Mouse (Mus musculus): ENCODE measurements around the gene Ppp1r37.
A peak's percentile ranks its signal among the peaks of the same experiment; 100 is the strongest.

The Ppp1r37 gene

DNA sequence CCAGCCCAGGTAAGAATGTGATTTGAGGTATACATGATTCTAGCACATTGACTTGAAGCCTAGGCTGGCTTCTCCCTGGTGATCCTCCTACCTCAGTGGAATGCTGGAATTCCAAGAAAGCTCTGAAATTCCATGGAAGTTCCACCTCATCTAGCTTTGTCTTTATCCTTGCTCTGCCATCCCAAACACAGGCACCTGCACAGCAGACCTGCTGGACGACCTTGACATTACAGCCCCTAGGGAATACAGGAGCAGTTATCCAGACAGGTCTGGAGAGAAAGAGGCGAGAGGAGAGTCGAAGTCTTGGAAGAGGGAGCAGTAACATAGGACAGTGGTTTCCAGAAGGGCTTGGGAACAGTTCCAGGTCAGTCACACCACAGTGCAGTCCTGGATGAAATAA, 6.8 kb upstream of the Ppp1r37 start:
- no peak for DNase-seq (ENCODE audit: low spot score)

DNA sequence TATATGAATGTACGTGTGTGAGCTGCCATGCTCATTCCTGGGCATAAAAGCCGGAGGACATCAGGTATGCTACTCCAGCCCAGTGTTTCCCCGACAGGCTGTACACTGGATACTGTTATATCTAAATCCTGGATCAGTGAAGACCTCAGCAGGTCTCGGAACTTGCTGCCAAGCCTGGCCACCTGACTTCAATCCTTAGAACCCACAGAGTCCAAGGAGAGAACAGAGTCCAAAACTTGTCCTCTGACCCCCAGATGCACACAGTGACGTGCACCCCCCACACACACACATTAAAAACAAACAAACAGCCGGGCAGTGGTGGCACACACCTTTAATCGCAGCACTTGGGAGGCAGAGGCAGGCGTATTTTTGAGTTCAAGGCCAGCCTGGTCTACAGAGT, 4.5 kb upstream of the Ppp1r37 start:
- DNase-seq (ENCODE audit: low spot score), result no peak

DNA sequence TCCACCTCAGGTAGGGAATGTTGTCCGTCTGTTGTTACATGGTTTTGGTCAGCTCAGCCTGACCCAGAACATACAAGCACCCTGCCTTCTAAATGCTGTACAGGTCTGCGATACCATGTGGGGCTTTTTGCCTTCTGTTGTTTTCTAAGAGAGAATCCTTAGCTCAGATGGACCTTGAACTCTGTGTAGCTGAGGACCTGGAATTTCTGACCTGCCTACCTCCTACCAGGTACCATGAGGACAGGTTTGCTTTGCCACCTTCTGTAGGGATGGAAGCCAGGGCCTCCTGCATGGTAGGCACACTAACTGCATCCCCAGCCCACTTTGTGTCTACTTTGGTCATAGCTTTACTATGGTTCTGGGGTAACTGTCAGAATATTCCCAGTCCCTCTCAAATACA, 2.9 kb upstream of the Ppp1r37 start:
- no peak for DNase-seq (ENCODE audit: low spot score)

DNA sequence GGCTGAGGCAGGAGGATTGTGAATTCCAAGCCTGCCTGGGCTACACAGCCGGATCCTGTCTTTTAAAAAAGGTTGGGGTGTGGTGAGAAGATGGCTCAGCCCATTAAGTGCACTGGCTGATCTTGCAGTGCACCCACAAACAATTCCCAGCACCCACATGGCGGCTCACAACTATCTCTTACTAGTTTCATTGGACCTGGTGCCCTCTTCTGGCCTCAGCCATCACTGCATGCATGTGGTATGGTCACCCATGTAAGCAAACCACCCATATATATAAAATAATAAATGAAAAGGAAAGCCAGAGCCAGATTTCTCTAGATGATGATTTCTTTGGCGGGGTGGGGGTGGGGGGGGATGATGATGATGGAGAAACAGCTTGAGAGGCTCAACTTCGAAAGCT, 1.6 kb upstream of the Ppp1r37 start:
- no peak for DNase-seq (ENCODE audit: low spot score)

DNA sequence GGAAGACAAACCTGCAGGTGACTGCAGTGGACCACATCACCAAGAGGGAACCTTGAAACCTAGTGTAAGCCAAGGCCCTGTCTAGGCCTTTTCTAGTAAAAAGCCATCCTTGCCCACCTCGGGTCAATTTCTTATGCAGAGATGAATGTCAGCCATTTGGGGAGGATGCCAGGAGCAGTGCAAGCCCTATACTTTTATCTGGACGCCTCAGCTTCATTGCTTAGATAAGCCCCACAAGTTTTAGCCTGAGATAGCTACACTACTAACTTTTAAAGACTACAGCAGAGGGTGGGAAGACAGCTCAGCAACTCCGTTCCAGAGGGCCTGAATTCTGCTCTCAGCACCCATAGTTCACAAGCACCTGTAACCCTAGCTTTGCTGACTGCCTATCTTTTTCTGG, 1.0 kb upstream of the Ppp1r37 start:
- DNase-seq (ENCODE audit: low spot score), result no peak

DNA sequence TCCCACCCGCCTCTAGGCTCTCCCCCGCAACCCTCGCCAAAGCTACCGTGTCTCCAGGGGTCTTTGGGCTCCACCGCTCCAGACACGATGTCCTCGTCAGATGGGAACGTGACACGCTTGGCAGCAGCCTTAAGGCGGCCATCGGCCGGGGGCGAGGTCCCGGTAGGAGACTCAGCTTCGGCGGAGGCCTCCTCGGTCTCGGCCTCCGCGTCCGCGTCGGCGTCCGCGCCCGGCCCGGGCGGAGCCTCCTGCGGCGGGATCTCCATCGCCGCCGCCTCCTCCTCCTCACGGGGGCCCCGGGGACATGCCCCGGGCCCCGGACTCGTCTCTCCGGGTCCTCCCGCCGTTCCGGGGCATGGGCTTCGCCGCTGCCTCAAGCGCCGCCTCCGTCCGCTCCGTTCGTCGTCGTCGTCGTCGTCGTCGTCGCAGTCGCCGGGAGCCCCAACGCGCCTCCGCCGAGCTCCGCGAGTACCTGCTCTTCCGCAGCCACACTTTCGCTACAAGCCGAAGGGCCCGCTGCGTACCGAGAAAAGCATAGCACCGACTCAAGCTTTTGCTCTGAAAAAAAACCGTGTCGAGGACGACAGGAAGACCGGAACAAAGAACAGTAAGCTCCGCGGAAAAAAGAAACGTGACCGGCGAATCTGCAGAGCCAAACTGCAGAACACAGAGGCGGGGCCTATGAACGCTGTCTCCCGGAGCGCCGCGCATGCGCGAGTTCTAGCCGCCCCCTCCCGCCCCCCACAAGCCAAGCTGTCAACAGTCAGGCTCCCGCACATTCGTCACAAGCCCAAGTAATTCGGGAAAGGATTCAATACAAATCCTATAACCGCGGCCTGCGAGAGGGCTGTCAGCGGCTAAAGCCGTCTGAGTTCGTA, 872 bp downstream of the Ppp1r37 start:
- peak; percentile 87 for DNase-seq (ENCODE audit: low spot score)

DNA sequence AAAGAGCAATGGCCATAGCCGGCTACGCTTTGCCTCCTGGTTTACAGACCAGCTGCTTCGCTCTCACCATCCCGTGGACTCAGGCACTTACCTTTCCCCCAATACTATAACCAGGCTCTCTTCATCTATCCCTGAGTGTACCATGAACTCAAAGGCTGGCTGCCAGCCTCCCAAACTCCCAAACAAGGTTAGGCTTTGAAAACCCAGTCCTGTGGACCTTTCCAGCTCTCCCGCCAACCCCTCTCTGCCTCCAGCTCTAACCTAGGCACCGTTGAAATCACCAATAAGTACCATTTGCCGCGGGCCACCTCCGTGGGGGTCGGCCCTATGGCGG, 1.5 kb downstream of the Ppp1r37 start:
- no peak for DNase-seq (ENCODE audit: low spot score)

DNA sequence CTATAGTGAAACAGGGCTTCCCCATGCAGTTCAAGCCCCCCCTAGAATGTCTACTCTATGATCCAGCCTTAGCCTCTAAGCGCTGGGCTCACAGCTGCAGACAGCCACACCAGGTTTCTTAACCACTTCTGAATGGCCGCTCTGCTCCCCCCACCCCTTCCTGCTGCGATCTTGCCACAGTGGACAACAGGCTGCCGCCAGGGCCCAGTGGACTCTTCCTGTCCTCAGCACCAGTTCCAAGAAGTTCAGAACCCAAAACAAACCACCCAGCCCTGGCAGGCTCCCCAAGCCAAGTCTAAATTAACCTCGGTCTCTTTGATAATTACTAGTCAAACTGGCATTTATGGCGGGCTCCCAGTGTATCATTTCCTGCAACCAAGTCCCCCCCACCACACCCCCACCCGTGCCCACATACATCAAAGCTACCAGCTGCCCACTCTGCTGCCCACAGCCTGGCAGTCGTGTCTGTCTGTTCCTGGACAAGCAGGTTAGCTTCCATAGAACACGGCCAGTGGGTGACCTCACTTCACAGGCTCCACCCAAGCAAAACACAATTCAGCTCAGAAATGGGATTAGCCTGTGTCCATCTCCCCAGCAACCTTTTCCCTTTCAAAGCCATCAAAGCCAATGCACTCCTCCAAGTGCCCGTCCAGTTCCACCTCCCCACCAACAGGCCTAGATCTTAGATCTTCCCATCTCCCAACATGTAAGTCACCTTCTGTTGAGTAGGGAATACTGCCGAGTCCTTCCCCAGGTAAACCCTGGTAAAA, 2.2 kb downstream of the Ppp1r37 start:
- no peak for DNase-seq (ENCODE audit: low spot score)

DNA sequence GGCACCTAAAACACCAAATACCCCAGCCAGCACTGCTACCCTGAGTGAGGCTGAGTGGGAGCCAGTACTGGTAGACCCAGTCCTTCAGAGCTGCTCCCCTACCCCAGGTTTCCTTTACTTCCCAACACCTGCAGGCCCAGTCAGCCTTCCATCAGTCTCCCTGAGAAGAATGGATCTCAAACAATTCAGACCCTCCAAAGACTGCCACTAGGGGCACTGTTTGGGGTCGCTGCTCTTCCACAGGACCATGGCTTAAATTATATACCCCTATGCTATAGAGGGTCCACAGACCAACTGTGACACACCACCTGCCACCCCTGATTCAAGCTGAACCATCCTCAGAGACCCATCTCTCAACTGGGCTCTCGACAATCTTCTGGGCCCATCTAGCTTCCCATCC, 3.9 kb downstream of the Ppp1r37 start:
- DNase-seq (ENCODE audit: low spot score), result no peak

DNA sequence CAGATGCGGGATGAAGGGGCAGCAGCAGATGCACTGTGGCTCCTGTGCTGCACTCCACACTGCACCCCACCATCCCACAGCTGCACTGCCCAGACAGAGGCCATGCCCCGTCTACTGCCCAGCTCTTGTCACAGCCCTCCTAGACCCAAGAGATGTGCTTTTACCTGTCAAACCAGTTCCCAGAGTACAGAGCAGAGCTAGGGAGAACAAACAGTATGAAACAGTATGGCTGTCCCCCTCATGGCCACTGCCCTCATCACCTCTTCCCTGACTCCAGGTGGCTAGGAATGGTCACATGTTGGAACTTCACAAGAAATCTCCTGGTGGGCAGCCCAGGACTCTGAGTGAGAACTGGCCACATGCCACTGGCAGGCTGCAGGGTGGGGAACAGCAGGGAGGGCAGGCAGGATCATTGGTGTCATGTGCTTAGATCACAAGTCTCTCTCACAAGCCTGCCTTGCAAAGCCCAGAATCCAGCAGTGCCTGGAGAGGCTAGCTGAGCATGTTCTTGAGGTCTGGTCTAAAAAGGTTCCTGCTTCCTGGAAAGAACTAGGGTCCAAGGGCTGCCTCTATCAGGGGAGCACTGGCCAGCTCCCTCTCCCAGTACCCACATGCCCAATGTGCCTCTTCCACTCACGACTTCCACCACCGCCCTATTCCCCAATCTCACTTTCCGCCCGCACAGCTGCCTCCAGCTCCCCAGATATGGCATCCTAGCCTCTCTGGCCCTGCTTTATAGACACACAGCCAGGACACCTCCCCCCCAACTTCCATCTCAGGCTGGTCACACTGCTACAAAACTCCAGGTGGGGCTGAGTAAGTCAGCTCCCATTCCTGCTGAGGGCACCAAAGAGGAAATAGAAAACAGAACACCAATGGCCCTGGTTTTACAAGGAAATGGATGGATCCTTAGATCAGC, 4.6 kb downstream of the Ppp1r37 start:
- no peak for DNase-seq (ENCODE audit: low spot score)

DNA sequence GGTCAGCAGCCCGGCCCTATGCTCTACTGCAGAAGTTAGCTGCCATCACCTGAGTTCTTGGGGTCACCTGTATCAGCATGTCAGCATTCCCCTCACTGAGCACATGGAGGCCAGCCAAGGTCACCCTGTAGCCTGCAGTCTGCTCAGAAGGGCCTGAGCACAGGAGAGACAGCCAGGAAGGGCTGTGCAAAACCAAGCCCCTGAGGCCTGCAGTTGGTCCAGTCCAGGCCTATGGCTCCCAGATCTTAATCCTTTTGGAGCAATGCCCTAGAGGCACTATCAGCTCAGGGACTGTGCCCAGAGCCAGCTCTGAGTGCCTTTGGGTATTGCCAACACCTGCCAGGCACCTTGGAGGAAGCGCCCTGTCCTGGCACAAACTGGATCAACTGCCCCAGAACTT, 5.8 kb downstream of the Ppp1r37 start:
- DNase-seq (ENCODE audit: low spot score), result no peak

DNA sequence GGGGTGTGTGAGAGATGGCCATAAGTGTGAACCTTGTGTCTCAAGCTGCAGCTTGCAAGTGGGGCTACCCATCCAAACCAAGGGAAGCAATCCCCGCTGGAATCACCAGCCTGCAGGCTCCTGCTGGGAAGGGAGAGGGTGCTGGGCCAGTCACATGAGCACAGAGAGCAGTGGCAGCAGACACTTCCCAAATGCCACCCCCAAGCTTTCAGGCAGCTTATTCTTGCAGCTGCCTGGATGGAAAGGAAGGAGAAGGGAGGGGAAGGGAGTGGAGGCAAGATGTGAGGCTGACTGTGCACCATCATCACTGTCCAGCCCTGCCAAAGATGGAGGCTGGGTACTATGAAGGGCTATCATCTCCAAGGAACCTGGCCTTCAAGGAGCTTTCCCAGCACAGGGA, 8.7 kb downstream of the Ppp1r37 start:
- no peak for DNase-seq (ENCODE audit: low spot score)

DNA sequence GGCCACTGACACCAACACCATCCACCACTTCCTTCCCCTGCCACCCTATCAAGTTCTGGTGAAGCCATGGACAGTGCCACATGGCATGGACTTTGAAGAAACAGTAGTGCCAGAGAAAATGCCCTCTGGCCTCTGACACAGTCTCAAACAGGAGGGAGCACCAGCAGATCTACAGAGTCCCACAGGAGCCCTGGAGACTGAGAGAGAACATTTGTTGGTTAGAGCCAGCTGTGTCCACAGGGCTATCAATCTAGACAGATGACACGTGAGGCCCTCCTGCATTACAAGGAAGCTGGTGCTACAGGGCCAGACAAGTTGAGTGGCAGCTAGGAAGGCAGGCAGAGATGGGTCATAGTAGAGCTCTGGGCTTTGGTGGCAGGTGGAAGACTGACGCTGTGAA, 10.4 kb downstream of the Ppp1r37 start:
- DNase-seq (ENCODE audit: low spot score), result no peak

DNA sequence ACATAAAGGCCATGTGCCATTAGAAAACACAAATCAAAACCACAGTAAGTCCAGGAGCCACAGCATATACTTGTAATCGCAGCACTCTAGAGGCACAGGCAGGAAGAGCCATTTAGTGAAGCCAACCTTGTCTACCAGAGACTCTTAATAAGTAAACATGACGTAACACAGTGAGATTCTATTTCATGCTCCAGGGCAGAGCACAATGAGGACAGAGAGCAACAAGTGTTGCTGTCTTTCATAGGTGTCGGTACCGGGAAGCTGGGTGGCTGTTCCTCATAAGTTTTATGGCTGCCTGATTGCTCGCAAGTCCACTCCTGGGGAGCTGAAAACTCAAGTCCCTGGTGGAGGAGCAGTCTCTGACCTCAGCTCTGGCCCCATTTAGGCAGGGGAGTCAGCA, 11.2 kb downstream of the Ppp1r37 start:
- DNase-seq (ENCODE audit: low spot score), result no peak

DNA sequence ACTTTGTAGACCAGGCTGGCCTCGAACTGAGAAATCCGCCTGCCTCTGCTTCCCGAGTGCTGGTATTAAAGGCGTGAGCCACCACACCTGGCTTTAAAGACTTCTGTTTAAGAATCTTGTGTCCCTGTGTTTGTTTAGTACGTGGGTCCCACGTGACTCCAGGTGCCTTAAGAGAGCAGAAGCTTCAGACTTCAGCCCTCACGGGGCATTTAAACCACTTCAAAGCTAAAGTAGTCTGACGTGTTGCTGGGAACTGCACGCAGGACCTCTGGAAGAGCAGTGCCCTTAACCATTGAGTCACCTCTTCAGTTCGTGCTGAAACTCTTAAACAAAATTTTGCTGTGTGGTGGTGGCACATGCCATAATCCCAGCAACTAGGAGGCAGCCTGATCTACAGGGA, 13.5 kb downstream of the Ppp1r37 start:
- DNase-seq (ENCODE audit: low spot score), result no peak

DNA sequence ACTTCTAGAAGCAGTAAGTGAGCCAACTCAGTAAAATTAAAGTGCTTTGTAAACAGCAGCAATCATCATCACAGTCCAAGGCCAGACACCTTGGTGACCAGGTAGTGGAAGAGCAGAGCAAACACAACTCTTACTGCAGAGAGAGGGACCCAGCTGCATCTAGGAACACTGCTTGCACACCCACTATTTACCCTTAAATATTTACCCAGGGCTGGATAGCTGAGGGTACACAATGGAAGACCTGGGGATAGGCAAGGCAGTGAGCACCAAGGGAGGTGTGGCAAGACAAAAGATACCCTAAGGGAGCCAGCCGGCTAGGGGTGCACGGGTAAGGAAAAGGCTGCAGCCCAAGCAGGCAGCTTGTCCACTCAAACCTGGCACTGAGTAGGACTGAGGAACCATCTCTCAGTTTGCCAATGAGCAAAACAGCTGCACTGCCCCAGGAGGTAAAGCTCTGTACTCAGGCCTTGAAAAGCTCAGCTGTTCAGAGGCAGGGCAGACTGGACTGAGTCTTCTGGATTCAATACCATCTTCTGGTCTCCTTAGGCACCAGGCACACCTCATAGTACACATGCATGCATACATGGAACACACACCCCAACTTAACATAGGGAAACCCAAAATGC, 15.4 kb downstream of the Ppp1r37 start:
- no peak for DNase-seq (ENCODE audit: low spot score)

DNA sequence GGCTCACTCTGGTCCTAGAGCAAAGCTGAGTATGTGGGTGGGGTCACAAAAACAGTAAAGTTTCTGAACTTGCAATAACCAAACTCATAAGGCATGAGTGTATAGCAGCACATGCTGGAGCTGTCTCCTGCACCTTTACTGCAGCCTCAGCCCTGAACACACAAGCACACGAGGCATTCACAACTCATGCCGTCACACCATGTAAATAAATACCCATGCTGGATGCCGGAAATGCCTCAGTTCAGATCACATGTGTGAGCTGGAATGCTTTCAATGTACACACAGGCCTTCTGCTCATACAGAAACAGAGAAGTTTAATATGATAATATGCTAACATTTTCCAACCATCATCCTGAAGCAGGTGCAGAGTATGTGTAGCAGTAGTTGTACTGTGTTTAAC, 16.9 kb downstream of the Ppp1r37 start:
- DNase-seq (ENCODE audit: low spot score), result no peak

DNA sequence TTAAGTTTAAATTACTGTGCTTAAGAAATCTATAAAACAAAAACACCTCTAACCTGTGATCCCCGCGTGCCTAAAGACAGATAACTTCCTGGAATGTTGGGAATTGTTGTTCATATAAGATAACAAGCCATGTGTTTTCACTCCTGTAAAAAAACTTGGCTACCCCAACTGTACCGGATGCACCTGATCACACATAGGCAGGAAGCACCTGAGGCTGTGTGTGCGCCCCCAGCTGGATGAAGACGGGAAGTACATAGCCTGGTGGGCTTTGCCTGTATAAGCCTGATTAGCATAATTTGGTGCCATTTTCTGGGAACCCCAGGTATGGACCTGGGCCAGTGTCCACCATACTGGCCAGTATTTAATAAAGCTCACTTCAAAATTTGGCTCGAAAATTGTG, 19.3 kb downstream of the Ppp1r37 start:
- DNase-seq (ENCODE audit: low spot score), result no peak

DNA sequence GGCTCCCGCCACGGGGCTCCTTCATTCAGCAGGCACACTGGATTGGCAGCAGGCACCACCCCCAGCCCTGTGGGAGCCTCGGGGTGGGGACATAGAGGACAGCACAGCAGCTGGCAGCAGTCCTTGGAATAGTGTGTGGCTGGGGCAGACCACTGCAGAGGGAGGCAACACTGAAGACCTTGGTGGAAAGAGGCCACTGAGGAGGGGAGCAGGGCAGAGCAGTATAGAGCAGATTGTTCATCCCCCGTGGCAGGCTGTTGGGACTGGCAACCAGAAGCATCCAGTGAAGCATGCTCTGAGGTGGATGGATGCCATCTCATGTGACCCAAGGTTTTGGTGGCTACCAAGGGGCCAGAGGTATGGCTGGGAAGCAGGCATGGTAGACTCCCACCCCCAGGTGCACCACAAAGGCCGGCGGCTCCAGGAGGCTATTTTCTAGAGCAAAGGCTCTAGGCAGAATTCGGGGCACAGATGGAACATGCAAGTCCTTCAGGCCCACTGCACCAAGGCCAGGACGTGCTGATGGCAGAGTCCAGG, 20.7 kb downstream of the Ppp1r37 start:
- peak; percentile 46 for DNase-seq (ENCODE audit: low spot score)

DNA sequence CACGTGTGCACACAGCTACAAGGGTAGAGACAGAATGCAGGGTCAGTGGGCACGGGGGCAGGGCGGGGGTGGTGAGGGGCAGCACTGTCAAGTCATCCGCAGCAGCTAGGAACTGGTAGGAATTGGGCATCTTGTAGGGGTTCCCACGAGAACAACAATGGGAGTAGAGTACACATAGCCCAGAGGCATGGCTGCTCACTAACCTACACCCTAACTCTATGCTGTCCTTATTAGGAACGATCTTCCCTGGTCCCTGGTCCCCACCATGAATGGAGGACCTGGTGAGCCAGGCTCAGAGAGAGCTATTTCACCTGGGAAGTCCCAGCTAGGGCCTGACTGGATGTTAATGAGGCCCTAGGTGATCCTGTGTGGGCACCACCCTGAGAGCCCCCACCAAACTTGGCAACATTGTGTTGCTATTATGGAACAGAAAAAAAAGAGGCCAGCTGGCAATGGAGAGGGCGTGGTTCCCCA, 21.2 kb downstream of the Ppp1r37 start:
- no peak for DNase-seq (ENCODE audit: low spot score)

DNA sequence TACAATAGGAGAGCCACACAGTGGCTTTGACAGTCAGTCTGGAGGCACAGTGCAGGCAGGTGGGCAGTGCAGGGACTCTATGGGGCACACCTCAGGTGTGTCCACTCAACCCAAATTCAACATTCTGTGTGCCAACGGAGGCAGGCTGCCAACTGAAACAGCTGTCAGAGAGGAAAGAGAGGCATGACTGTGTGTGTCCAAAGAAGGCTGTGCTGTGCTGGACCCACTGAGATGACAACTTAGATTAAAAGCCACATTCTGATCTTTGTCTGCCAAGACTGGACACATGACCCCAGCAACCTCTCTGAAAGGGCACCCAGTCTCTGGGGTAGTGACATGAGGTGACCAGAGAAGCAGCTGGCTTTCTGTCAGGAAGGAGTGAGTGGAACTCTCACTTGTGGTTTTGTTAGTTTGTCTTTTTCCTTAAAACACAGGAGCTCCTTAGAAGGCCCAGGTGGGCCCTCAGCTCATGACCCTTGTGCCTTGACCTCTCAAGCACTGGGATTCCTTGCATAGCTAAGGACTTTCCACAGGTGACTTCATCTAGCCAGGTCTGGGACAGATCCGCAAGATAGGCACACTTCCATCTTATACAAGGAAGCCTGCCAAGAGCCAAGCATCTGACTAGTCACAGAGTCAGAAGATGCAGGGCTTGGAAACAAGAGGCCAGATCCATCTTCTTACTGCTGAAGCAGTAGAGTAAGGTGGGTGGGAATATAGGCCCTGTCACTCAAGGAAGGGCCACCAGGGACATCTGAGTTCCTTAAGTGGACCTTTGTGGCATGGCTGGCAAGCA, 21.9 kb downstream of the Ppp1r37 start:
- no peak for DNase-seq (ENCODE audit: low spot score)
